Mouse (Mus musculus): Measurements from ENCODE around the gene Sbf2.
"Not testable (repeated sequence)": the region's sequence is repeated elsewhere in the genome, so short reads cannot be mapped to it uniquely, and the experiment has no call there.

The Sbf2 gene

DNA sequence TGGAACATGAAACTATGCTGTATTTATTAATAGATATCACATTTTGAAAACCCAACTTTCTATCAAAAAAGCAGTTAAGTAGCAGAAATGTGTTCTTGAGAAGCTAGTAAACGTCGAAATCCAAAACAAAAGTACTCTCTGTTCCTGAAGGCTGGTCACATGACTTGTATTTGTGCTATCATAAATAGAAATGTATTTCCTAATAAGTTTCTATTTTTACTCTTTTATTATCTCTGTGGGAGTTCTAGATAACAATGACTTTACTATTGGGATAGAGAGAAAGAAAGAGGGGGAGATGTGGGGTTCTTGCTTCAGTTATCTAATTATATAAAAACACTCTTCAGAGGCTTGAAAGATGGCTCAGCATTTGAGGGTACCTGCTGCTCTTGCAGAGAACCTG lies 29.5 kb downstream of the Sbf2 start:
- no peak for DNase-seq (ENCODE audit: low read depth in 1 of 2, low spot score in 2 of 2)

DNA sequence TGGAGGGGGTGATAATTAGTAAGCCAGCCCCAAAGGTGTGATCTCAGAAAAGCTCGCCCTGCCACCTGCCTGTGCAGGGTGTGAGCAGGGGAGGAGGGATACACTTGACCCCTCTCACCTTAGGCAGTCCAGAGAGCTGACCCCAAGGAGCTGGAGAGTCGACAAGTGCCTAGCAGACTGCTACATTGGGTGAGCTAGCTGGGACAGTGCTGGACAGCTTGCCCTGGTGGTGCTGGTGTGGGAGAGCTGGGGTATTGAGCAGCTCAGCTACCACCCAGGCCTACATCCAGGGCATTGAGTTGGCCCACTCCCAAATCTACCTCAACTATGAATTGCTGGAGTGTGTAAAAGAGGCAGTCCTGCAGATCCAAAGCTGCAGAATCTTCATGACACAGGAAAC lies 30.6 kb downstream of the Sbf2 start:
- DNase-seq (ENCODE audit: low read depth in 1 of 2, low spot score in 2 of 2): no peak

DNA sequence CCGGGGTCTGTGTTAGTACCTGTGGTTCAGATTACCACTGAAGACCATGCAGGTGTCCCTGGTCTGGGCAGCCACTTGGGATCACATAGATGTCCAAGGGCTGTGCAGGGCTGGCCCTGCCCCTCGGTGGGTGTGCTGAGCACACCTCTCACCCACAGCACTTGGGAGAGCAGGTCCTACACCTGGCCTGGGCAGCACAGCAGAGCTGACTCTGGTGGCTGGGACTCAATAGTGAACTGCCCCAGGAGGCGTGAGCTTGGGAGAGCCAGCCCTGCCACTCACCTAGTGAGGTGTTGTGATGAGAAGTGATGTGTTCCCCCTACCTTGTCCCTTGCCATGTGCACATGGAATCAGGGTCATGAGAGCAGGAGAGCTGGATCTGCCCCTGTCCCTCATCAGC lies 31.0 kb downstream of the Sbf2 start:
- DNase-seq (ENCODE audit: low read depth in 1 of 2, low spot score in 2 of 2): no peak

GRCm38 (mm10) chr7:110565815-110566549 lies 48.7 kb downstream of the Sbf2 start:
- no peak for DNase-seq (ENCODE audit: low read depth in 1 of 2, low spot score in 2 of 2)

- no peak for DNase-seq (ENCODE audit: low read depth in 1 of 2, low spot score in 2 of 2)
Measured at GRCm38 (mm10) chr7:110561647-110562046, 53.1 kb downstream of the Sbf2 start.

DNA sequence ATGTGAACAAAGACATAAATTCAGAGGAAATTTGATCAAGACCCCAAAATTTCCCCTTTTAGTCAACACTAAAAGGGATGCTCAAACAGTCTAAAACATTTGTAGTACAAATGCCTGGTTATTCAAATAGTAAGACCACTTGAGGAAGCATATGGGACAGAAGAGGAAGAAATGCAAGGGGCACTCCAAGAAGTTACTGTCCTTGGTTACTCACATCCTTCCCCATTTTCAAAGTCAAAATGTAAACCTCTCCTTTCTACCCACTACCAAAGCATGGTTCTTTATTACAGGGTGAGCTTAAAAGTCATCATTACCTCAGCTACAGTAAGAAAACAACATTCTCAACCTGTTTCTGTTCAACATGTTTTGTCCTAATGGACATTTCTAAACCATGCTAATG lies 57.7 kb downstream of the Sbf2 start:
- no peak for DNase-seq (ENCODE audit: low read depth in 1 of 2, low spot score in 2 of 2)

DNA sequence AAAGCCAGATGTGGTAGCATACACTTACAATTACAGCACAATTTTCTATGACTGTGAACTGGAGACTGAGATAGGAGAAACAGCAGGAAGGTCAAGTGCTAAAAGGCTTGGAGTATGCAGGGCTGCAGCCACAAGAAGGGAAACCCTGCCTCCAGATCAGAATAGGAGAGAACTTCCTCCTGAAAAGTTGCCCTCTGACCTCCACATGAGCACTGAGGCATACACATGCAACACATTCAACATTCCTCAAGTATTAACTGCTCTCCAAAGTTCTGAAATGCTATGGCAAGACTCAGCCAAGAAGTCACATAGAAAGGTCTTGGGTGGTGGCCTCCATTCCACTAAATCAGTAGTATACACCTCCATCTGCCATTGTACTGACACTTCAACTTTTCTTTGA lies 58.5 kb downstream of the Sbf2 start:
- DNase-seq (ENCODE audit: low read depth in 1 of 2, low spot score in 2 of 2): no peak

DNA sequence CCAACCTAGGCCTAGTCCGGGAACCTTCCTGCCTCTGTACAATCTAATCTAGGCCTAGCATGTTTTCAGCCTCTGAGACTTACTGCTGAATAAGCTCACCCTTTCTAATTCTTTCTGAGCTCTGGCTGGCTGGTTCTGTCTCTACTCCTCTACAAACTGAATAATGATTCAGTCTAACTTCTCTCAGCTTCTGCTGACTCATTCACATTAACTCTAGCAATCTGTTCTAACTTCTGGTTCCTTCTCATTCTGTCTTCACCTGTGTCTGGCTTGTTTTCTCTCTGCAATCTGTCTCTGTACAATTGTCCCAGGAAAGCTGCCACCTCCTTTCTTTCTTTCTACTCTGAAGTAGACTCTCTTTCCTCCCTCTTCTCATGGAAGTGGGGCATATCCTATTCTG lies 59.5 kb downstream of the Sbf2 start:
- DNase-seq (ENCODE audit: low read depth in 1 of 2, low spot score in 2 of 2): no peak

DNA sequence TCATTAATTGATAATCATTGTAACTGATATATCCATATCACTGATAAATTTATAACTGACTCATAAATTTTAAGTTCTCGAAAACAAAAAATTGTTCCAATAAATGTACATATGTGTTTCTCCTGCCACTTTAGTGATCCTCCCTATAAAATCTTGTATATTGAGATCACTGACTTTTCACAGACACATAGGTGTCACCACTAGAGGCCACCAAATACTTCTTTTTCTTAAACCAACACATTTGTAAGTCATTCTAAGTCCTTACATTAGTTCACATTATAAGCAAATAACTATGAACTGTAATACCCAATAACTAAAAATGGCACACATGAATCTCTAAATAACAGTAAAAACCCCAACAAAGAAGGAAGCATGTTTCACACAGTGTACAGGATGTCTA lies 66.5 kb downstream of the Sbf2 start:
- DNase-seq (ENCODE audit: low read depth in 1 of 2, low spot score in 2 of 2): no peak

- no peak for DNase-seq (ENCODE audit: low read depth in 1 of 2, low spot score in 2 of 2)
Measured at GRCm38 (mm10) chr7:110543341-110543740, 71.4 kb downstream of the Sbf2 start.

GRCm38 (mm10) chr7:110539266-110539665 lies 75.5 kb downstream of the Sbf2 start:
- DNase-seq (ENCODE audit: low read depth in 1 of 2, low spot score in 2 of 2): no peak

- DNase-seq (ENCODE audit: low read depth in 1 of 2, low spot score in 2 of 2): not testable (repeated sequence)
Measured at GRCm38 (mm10) chr7:110530295-110530694, 84.4 kb downstream of the Sbf2 start.

DNA sequence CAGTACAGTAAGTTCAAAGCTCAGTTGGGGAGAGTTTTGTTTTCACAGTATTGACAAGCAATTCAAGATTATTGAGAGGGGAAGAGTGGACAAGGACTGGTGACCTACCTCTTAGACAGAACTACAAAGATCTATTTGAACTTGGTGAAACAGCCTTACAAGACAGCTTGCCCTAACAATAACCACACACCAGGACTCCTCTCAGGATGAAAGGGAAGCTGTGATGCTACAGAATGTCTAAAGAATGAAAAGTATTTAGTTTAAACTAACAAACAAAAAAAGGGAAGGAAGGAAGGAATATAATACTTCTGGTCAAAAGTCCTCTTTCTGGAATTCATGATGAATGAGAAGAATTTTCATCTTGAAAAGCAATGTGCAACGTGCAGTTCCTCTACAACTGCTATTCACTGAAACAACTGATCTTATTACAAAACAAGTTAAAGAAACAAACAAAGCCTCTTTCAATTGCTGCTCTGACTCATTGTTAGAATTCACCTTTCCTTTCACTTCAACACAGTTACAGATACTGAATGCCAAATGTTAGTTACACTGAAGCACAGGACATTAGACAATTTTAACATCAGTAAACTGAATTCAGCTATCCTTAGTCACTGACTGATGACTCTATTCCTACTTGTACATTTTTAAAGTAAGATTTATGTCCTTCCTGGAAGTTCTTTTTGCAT lies 89.5 kb downstream of the Sbf2 start:
- DNase-seq (ENCODE audit: low read depth in 1 of 2, low spot score in 2 of 2): no peak

GRCm38 (mm10) chr7:110516241-110517220 lies 98.2 kb downstream of the Sbf2 start:
- DNase-seq (ENCODE audit: low read depth in 1 of 2, low spot score in 2 of 2): no peak

GRCm38 (mm10) chr7:110514131-110514530 lies 100.6 kb downstream of the Sbf2 start:
- no peak for DNase-seq (ENCODE audit: low read depth in 1 of 2, low spot score in 2 of 2)

DNA sequence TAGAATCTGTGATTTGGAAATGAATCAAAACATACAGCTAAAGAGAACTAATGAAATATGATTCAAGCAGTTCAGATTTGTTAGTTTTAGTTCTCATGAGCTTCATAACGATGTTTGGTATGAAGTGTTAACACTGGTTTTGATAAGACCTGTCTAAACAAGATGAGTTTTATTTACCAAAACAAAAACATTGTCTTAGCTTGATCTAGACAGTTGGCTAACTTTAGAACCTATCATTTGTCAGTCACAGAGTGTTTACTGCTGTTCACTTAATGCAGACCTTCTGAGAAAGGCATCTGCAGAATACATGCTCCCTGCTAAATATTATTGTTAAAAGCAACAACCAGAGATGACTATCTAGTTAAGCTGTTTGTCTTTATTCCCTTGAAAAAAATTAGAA lies 116.1 kb downstream of the Sbf2 start:
- no peak for DNase-seq (ENCODE audit: low read depth in 1 of 2, low spot score in 2 of 2)

GRCm38 (mm10) chr7:110491038-110491437 lies 123.7 kb downstream of the Sbf2 start:
- DNase-seq (ENCODE audit: low read depth in 1 of 2, low spot score in 2 of 2): no peak

DNA sequence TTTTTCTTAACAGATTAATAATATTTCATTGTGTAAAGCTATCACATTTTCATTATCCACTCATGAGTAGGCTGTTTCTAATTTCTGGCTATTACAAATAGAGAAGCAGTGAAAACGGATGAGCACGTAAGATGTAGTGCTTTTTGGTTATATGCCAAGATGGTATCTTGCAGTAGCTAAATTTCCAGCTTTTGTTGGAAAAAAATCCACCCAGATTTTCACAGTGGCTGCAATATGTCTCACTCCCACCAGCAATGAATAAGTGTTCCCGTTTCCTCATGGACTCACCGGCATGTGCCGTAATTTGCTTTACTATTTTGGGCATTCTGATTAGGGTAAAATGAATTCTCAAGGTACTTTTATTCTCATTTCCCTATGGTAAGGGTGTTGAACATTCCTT lies 129.7 kb downstream of the Sbf2 start:
- DNase-seq (ENCODE audit: low read depth in 1 of 2, low spot score in 2 of 2): no peak

- DNase-seq (ENCODE audit: low read depth in 1 of 2, low spot score in 2 of 2): no peak
Measured at GRCm38 (mm10) chr7:110470987-110471386, 143.7 kb downstream of the Sbf2 start.

DNA sequence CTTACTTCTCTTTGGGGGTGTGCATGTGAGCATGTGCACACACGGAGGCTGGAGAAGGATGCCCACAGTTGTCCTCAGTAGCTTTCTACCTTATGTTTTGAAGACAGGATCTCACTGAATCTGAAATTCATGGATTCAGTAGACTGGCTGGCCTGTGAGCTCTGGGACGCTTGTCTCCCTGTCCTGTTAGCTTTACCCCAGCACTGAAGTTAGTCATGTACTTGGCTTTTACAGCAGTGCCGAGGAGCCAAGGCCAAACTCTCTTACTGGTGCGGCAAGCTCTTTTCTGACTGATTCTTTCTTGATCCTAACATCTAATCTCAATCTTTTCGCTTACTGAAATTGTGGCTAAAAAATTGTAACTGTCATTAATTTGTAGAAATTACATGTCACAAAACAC lies 151.3 kb downstream of the Sbf2 start:
- DNase-seq (ENCODE audit: low read depth in 1 of 2, low spot score in 2 of 2): no peak

DNA sequence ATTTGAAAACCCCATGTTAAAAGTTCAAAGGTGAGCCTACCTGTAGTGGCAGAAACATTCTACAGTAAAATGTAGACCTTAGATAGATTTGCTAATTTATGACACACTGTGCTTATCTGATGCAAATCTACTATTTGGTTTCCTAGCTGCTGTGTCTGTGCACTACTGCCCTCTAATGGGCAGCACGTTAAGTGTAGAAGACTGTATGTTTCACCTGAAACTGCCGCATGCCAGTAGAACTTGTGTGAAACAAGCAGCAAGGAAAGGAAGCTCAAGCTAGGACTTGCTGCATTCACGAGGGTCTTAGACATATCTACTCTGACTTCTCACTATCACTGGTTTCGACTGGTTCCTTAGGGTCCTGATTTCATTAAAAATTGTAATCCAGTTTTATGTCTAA lies 182.4 kb downstream of the Sbf2 start:
- no peak for DNase-seq (ENCODE audit: low read depth in 1 of 2, low spot score in 2 of 2)

DNA sequence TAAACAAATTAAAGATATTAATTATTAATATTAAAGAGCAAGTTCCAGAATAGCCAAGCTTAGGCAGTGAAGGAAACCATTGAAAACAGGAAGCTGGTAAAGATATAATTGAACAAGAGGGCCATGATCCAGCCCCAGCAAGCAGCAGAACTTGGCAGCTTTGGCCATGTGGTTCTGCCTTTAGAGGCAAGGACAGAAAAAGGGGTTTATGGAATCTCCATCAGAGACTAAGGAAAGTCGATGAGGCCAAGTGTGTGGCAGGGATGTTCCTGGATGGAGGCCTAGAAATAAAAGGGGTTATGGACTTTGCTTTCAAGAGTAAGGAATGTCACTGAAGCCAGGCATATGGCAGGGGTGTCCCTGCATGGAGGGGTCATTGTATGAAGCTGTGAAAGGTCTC lies 198.4 kb downstream of the Sbf2 start:
- DNase-seq (ENCODE audit: low read depth in 1 of 2, low spot score in 2 of 2): no peak
